Mouse (Mus musculus): ENCODE measurements at regions not wholly inside any gene's neighbourhood (a gene's known extent, or its start where the extent isn't known, plus 50 kb on each side); places are given as distances from the start of the nearest gene placed in this dataset.

DNA sequence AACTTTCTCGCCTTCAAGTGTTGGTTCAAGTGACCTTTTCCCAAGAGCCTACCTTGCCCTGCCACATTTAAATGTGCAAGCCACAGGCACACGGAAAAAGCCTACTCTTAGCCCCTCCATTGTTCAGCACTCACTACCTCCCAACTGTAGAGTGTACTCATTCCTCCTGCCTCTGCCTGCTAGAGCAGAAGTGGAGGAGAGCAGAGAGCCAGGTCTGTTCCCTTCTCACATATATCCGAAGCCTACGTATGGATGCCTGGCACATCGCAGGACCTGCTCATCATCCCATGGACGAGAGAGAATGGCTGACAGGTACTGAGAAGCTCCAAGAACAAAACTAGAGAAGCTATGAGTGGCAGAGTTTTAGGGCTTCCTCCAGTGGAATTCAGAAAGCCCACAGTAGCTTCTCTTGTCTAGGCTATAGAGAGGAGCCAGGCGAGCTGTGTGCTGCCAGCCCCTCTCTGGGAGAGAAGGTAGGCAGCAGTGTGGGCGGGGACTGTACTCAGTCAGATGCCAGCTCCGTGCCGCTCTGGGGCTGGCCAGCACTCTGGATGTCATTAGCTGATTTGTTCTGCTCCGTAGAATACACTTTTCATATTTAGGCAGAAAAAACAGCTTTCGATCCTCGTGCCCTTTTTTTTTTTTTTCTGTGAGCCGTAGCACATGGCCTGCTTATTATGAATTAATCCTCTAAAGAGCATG, 86.1 kb upstream of the Pkdcc start:
- H3K36me3 ChIP-seq (ENCODE audit: insufficient read depth, low read length): no peaks in the 10 kb centered on the region
- no peaks in the 10 kb centered on the region; the same call in 1 of the 2 replicates for H3K27me3 ChIP-seq (ENCODE audit: insufficient read depth, low read length)
- H3K4me3 ChIP-seq (replicated peaks; ENCODE audit: low read length): no peak overlapping the region
- no peaks in the 10 kb centered on the region for H3K4me1 ChIP-seq (replicated peaks; ENCODE audit: low read depth, low read length)
- TF ChIP-seq POU5F1 (IDR thresholded peaks at IDR 0.05; ENCODE audit: borderline replicate concordance, low read length) (no peak), NANOG (IDR thresholded peaks at IDR 0.05; ENCODE audit: borderline replicate concordance, low read length) (no peak), CTCF (conservative IDR thresholded peaks at IDR 0.05; ENCODE audit: low read length) (no peak)
- peaks cover 85% of the 10 kb centered on the region for H3K9me3 ChIP-seq (ENCODE audit: low read length)

GRCm38 (mm10) chr17:83129658-83130057, 85.4 kb upstream of the Pkdcc start:
- Histone ChIP-seq H3K4me3 (replicated peaks; ENCODE audit: low read length) (no peak overlapping the region), H3K36me3 (ENCODE audit: insufficient read depth, low read length) (no peaks in the 10 kb centered on the region), H3K9me3 (ENCODE audit: low read length) (peaks cover 78% of the 10 kb centered on the region), H3K27me3 (ENCODE audit: insufficient read depth, low read length) (no peaks in the 10 kb centered on the region; the same call in 1 of the 2 replicates), H3K4me1 (replicated peaks; ENCODE audit: low read depth, low read length) (no peaks in the 10 kb centered on the region)
- no peak for TF ChIP-seq POU5F1 (IDR thresholded peaks at IDR 0.05; ENCODE audit: borderline replicate concordance, low read length)
- no peak for TF ChIP-seq NANOG (IDR thresholded peaks at IDR 0.05; ENCODE audit: borderline replicate concordance, low read length)
- no peak for TF ChIP-seq CTCF (conservative IDR thresholded peaks at IDR 0.05; ENCODE audit: low read length)

DNA sequence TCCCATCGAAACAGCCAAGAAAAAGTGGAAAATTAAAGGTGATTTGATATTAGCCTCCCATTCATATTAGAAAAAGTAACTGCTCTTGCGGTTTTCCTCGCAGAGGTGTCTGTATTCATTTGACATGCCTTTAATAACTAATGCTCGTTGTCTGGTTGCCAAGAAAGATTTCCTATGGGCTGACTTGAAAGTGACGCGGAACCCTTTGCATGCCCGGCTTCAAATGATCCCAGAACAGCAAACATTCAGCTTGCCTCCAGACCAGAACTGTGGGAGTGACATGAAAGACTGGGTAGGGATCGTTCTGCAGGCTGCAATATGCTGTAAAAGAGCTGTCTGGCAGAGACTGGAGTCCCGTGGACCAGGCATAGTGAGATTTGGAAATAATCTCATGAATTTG, 81.9 kb upstream of the Pkdcc start:
- H3K36me3 ChIP-seq (ENCODE audit: insufficient read depth, low read length): no peaks in the 10 kb centered on the region
- no peaks in the 10 kb centered on the region for H3K4me1 ChIP-seq (replicated peaks; ENCODE audit: low read depth, low read length)
- H3K27me3 ChIP-seq (ENCODE audit: insufficient read depth, low read length): no peaks in the 10 kb centered on the region; the same call in 1 of the 2 replicates
- TF ChIP-seq NANOG (IDR thresholded peaks at IDR 0.05; ENCODE audit: borderline replicate concordance, low read length): no peak
- no peak for TF ChIP-seq CTCF (conservative IDR thresholded peaks at IDR 0.05; ENCODE audit: low read length)
- no peak overlapping the region for H3K4me3 ChIP-seq (replicated peaks; ENCODE audit: low read length)
- peaks cover 60% of the 10 kb centered on the region for H3K9me3 ChIP-seq (ENCODE audit: low read length)

DNA sequence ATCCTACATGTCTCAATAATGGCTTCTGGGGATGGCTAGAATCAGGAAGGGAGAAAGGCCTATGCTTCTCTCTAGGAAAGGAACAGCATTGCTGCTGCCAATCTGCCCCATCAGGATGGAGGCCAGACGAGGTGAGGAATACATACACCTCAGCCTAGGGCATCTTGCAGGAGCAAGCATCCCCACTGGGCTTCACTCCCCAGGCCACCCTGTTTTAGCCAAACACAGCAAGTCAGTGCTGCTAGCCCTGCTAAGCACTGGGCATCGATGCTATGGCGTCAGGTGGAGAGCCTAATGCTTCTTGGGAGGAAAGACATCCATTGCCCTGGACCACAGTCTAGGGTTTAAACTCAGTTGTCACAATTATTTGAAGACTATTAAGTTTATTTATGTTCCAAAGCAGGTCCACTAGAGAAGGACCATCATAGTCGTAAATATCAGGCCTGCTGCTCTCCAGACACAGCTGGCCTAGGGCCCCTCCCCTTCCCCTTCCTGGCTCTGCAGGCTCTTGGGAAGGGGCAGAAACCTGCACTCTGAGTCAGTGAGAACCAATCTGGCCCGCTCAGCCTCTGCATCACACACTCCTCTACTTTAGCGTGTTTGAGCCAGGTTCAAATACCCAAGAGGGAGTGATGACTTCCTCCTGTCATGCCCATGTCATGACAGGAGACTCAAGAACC, 79.5 kb upstream of the Pkdcc start:
- TF ChIP-seq NANOG (IDR thresholded peaks at IDR 0.05; ENCODE audit: borderline replicate concordance, low read length) (no peak), CTCF (conservative IDR thresholded peaks at IDR 0.05; ENCODE audit: low read length) (no peak), POU5F1 (IDR thresholded peaks at IDR 0.05; ENCODE audit: borderline replicate concordance, low read length) (no peak)

GRCm38 (mm10) chr17:83136267-83136666, 78.8 kb upstream of the Pkdcc start:
- Histone ChIP-seq H3K27me3 (ENCODE audit: insufficient read depth, low read length) (no peaks in the 10 kb centered on the region; the same call in 1 of the 2 replicates), H3K9me3 (ENCODE audit: low read length) (peaks cover 38% of the 10 kb centered on the region), H3K36me3 (ENCODE audit: insufficient read depth, low read length) (no peaks in the 10 kb centered on the region), H3K4me1 (replicated peaks; ENCODE audit: low read depth, low read length) (no peaks in the 10 kb centered on the region), H3K4me3 (replicated peaks; ENCODE audit: low read length) (no peak overlapping the region)
- TF ChIP-seq NANOG (IDR thresholded peaks at IDR 0.05; ENCODE audit: borderline replicate concordance, low read length) (no peak), POU5F1 (IDR thresholded peaks at IDR 0.05; ENCODE audit: borderline replicate concordance, low read length) (no peak), CTCF (conservative IDR thresholded peaks at IDR 0.05; ENCODE audit: low read length) (no peak)

More for the DNA sequence above, 79.5 kb upstream of the Pkdcc start:
- peaks cover 45% of the 10 kb centered on the region for H3K9me3 ChIP-seq (ENCODE audit: low read length)
- no peaks in the 10 kb centered on the region for H3K4me1 ChIP-seq (replicated peaks; ENCODE audit: low read depth, low read length)
- H3K4me3 ChIP-seq (replicated peaks; ENCODE audit: low read length): no peak overlapping the region
- H3K36me3 ChIP-seq (ENCODE audit: insufficient read depth, low read length): no peaks in the 10 kb centered on the region
- no peaks in the 10 kb centered on the region; the same call in 1 of the 2 replicates for H3K27me3 ChIP-seq (ENCODE audit: insufficient read depth, low read length)

DNA sequence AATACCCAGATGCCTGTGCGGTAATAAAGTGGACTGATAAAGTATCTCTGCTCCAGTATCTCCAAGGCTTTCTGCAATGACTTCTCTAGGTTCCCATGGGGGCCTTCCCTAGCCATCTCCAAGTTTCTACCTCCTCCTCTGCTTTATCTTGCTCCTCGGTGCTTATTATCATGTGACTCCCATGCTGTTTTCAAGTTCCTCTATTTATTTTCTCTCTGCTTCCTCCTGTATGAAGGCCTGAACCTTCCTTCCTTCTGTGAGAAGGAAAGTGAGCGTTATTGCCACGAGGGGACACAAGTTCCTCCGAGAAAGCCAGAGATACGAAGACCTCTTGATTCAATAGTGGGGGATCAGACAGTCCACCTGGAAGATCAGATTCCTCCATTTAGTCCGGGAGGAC, 77.4 kb upstream of the Pkdcc start:
- no peak overlapping the region for H3K4me3 ChIP-seq (replicated peaks; ENCODE audit: low read length)
- H3K36me3 ChIP-seq (ENCODE audit: insufficient read depth, low read length): no peaks in the 10 kb centered on the region
- H3K27me3 ChIP-seq (ENCODE audit: insufficient read depth, low read length): no peaks in the 10 kb centered on the region; the same call in 1 of the 2 replicates
- H3K4me1 ChIP-seq (replicated peaks; ENCODE audit: low read depth, low read length): no peaks in the 10 kb centered on the region
- peaks cover 31% of the 10 kb centered on the region for H3K9me3 ChIP-seq (ENCODE audit: low read length)
- TF ChIP-seq CTCF (conservative IDR thresholded peaks at IDR 0.05; ENCODE audit: low read length): no peak
- no peak for TF ChIP-seq POU5F1 (IDR thresholded peaks at IDR 0.05; ENCODE audit: borderline replicate concordance, low read length)
- TF ChIP-seq NANOG (IDR thresholded peaks at IDR 0.05; ENCODE audit: borderline replicate concordance, low read length): no peak

- H3K4me3 ChIP-seq (replicated peaks; ENCODE audit: low read length): no peak overlapping the region
- TF ChIP-seq POU5F1 (IDR thresholded peaks at IDR 0.05; ENCODE audit: borderline replicate concordance, low read length) (no peak), NANOG (IDR thresholded peaks at IDR 0.05; ENCODE audit: borderline replicate concordance, low read length) (no peak), CTCF (conservative IDR thresholded peaks at IDR 0.05; ENCODE audit: low read length) (no peak)
- H3K4me1 ChIP-seq (replicated peaks; ENCODE audit: low read depth, low read length): no peaks in the 10 kb centered on the region
- no peaks in the 10 kb centered on the region for H3K36me3 ChIP-seq (ENCODE audit: insufficient read depth, low read length)
- H3K27me3 ChIP-seq (ENCODE audit: insufficient read depth, low read length): no peaks in the 10 kb centered on the region; the same call in 1 of the 2 replicates
- peaks cover 25% of the 10 kb centered on the region for H3K9me3 ChIP-seq (ENCODE audit: low read length)
Measured at GRCm38 (mm10) chr17:83138493-83139417, 76.3 kb upstream of the Pkdcc start.
